Mouse (Mus musculus) cerebellum, adult 2 months (tissue): Measurements from ENCODE around the gene Tor1b.
"Not testable (repeated sequence)": the region's sequence is repeated elsewhere in the genome, so short reads cannot be mapped to it uniquely, and the experiment has no call there.

Source experiments
- CTCF ChIP-seq: fragments of 200-500 bp; IDR thresholded peaks from 2 replicates; pipeline ENCODE4 v1.5.1; 2011; ENCODE audit warnings: low read depth, mild to moderate bottlenecking, control low read depth, low read length, moderate library complexity, borderline replicate concordance; ENCODE audit not compliant: insufficient read depth
- POLR2A ChIP-seq: fragments of 200-500 bp; IDR thresholded peaks from 2 replicates; pipeline ENCODE4 v1.6.1; 2011; ENCODE audit warnings: low read length, control low read depth, borderline replicate concordance; ENCODE audit not compliant: insufficient read depth

DNA sequence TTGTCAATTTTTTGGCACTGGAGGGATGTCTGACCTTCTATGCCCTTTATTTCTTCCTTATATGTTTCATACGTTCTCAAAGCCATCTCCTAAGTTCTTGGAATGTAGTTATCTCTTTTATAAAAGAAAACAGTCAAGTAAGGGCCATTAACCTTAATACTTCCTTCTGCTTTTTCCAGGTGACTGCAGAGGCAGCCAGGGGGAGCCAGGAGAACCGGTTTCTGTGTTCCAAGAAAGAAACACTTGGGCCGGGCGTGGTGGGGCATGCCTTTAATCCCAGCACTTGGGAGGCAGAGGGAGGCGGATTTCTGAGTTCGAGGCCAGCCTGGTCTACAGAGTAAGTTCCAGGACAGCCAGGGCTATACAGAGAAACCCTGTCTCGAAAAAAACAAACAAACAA lies 10.6 kb upstream of the Tor1b start:
- TF ChIP-seq CTCF, POLR2A: not testable (repeated sequence)
